Mouse (Mus musculus) adrenal gland, adult (tissue): ENCODE results near the gene Tmem69.

Experiments
- DNase-seq, 2 experiments: peaks; one replicate each; pipeline ENCODE4 v3.0.0; 2022 to 2023; ENCODE audit warnings: low spot score in 1 of 2; ENCODE audit not compliant: inconsistent age in 2 of 2

Tmem69 gene

DNA sequence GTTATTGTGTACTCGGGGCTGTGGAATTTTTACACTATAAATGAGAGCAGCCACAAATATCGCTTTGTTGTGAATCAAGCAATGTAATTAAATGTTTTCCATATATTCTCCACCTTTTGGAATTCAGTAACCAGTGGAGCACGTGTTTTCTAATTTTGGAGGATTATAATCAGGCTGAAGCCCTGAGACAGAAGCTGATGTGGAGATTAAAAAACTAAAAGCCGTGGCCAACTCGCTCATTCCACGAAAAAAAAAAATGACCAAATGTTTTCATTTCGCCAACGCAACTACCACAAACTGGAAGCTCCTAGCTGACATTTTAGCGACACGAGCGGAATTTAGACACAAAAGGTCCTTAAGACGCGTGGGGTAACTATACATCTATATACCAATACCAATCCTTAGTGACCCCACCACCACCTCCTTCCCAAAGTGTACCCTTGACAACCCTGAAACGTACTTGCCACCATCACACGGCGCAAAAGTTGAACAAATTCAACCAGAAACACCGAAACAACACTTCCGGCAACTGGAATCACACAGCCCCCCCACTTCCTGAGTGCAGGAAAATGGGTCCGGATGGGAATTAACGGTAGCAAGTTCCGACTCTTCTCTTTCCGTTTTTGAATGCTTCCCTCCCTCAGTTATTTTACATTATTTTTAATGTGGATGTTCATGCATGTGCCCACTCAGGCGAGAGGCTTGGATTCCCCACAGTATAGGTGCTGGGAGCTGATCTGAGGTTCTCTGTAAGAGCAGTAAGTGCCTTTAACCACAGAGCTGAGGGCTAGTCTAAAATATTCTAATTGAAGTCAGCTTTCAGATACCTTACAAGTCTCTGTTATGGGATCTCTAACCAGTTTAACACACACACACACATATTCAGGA, at the start of gene Tmem69:
Gene Tmem69, minus strand, starts transcription at position 524 of the 888 bp plus-strand sequence.
- peak; percentile 80 to 96 for DNase-seq

DNA sequence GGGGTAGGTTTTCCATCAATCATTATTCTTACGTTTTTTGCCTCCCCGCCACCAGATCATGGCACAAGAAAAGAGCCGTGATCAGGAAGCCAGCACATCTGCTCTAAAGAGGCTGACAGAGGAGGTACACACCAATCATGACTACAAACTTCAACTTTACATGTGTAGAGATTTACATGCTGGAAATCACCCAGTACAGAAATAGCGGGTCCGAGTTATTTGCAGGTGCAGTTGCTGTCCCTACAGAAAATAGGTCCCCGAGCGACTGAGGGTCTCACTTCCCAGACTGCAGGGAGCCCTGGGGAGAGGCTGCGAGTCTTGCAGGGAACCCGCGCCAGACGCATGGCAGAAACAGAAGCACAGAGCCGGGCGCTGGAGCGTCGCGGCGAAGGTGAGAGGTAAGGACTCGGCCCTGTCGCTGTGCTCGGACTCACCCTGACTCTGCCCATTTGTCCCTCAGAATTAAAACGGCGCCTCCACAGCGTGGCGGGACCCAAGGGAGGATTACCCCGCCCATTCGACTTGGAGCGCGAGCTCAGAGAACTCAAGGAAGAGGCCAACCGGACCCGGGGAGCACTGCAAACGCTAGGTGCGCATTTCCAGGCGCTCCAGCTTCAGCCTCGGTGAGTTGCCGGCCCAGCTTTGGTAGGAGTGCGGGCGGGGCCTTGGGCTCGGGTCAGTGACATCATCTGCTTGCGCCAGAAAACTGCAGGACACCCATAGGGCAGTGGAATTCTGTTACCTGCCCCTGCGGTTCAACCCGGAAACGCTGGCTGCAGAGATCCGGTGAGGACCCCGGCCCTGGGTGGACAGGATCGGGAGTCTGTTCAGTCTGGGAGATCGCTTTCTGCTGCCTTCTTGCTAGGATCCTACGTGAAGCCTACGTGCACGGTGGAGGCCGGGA, 41.5 kb upstream of the Tmem69 start:
- DNase-seq = peak; percentile 94 to 97

DNA sequence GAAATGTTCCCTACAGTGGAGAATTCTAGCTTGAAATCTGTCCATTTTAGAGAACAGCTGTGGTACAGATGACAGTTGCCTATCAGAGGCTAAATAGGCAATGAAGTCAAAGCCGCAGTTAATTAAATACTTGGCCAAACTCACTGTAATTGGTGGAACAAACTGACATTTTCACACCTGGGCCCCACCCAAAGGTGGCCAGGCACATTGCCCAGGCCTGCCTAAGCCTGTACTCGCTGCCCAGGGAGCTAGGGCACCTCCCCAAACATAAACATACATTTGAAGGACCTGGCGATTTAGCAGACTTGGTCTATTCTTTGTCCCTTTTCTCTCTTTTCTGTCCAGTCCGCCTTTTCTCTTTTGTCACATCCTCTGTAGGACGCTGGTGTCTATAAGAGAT, 40.6 kb upstream of the Tmem69 start, which contains the start of gene Ccdc17:
Gene Ccdc17, plus strand, starts transcription at position 276 of the 400 bp plus-strand sequence.
- DNase-seq = no peak

- no peak for DNase-seq
Measured at GRCm38 (mm10) chr4:116595793-116596192, 40.1 kb upstream of the Tmem69 start.

GRCm38 (mm10) chr4:116558151-116558882, 2.6 kb upstream of the Tmem69 start:
- DNase-seq = no peak

DNA sequence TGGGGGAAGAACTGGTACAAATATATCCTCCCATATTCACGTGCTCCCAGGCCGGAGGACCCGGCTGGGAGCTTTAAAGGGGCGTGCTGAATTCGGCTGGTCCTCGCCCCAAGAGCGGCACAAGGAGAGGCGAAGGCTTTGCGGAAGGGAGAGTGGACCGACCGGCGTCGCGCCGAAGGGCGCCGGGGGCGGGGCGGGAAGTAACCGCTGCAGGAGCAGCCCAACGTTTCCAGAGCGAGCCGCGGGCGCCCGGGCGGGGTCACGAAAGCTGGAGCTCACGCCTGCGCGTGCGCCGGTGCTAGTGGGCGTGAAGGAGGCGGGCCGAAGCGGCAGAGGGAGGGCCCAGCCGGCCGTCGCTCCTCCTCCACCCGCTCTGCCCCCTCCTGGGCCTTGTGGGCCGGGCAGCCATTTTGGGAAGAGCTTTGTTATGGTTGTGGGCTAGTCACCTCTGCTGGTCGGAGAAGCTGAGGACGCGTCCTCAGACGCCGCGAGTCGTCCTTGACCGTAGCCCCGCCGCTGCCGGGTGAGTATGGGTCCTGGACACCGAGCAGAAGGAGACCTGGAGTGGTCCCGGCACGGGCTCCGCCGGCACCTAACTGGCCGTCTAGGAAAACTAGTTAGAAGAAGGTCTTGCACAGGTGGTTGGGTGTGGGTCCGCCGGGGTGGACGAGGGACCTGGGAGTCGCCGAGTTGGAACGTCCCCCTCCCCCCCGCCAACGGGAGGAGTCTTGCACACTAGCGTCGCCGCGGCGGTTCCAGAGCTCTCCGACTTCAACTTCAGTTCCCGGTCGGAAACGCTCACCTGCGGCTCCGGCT, 1.8 kb upstream of the Tmem69 start, which contains the start of gene Gpbp1l1:
Gene Gpbp1l1, plus strand, starts transcription at position 353 of the 816 bp plus-strand sequence.
- peak; percentile 99 for DNase-seq

- peak; percentile 95 to 98 for DNase-seq
Measured at GRCm38 (mm10) chr4:116556561-116557305, 997 bp upstream of the Tmem69 start.

DNA sequence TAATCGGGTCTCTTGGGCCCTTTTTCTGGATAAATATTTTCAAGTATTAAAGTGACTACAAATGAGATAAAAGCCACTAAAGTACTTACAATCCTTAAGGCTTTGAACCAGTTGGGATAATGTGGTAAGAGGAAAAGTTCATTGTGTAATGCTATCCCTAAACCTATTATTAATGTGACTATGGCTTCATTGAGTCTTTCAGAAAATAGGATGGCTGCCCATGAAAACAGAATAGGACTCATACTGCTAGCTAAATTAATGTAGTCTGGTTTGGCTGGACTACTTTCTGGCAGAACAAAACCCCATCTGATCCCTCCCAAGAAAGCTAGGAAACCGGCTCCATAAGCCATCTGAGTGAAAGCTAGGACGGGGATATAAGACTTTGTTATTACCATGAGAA, 2.7 kb downstream of the Tmem69 start:
- no peak for DNase-seq

DNA sequence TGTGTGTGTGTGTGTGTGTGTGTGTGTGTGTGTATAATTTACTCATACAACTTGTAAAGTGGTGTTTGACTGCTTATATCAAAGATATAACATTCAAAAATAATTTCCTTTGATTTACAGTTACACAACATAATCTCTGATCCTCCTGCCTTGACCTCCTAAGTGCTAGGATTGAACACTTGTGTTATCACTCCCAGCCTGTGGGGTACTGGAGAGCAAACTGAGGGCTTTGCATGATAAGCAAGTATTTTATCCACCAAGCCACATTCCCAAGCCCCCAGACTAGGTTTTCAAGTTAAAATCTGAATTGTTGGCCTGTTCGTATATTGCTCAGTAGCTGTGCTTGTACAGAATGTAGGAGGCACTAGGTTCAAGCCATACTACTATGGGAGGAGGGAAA, 5.3 kb downstream of the Tmem69 start:
- no peak for DNase-seq

- no peak for DNase-seq
Measured at GRCm38 (mm10) chr4:116537737-116538136, 18.0 kb downstream of the Tmem69 start.

GRCm38 (mm10) chr4:116536351-116536750, 19.4 kb downstream of the Tmem69 start:
- no peak for DNase-seq

GRCm38 (mm10) chr4:116531109-116531508, 24.6 kb downstream of the Tmem69 start:
- DNase-seq = no peak

- peak; percentile 96 to 98 for DNase-seq
Measured at GRCm38 (mm10) chr4:116507425-116508218, 48.1 kb downstream of the Tmem69 start, which contains the start of gene Ipp. Gene Ipp, plus strand, starts transcription at chr4:116507549.

DNA sequence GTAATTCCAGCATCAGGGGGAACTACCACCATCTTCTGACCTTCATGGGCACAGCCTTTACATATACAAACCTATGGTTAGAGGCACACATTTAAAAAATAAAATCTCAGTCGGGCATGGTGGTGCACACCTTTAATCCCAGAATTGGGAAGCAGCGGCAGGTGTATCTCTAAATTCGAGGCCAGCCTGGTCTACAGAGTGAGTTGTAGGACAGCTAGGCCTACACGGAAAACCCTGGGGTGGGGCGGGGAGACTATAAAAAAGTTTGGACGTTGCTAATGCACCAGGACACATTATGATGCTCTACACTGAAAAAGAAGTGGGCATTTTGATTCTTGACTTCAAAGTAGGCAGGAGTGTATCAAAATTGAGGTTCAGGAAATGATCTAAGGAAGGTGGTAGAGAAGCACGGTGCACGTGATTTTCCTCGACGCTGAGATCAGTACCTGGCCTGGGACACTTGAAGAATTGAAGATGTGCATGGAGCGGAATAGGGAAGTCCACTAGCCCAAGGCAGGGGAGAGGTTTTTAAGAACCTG, 48.8 kb downstream of the Tmem69 start:
- DNase-seq = no peak
